Mouse (Mus musculus) urinary bladder, postnatal 14 days (tissue): ENCODE measurements around the gene Tekt5.

Experiments used
- DNase-seq: peaks from one replicate; pipeline ENCODE4 v3.0.0; 2021; ENCODE audit warnings: low spot score

Tekt5 gene

GRCm38 (mm10) chr16:10379531-10379930, 15.8 kb downstream of the Tekt5 start:
- DNase-seq = no peak

DNA sequence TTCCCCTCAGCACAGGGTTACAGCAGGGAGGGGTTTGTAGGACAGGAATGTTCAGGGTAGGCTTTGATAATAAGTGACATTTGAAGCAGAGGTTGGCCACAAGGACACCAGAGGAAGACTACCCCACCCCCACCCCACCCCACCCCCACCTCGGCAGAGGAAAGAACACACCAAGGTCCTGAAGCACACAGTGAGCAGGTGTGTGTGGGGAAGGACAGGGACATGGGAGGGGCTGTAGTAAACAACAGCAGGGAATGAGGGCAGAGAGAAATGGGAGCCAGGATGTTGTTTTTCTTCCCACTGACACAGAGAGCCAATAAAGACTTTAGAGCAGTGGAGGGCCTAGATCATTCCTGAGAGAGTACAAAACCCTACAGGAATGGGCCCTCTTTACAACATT, 18.0 kb downstream of the Tekt5 start:
- DNase-seq = no peak

DNA sequence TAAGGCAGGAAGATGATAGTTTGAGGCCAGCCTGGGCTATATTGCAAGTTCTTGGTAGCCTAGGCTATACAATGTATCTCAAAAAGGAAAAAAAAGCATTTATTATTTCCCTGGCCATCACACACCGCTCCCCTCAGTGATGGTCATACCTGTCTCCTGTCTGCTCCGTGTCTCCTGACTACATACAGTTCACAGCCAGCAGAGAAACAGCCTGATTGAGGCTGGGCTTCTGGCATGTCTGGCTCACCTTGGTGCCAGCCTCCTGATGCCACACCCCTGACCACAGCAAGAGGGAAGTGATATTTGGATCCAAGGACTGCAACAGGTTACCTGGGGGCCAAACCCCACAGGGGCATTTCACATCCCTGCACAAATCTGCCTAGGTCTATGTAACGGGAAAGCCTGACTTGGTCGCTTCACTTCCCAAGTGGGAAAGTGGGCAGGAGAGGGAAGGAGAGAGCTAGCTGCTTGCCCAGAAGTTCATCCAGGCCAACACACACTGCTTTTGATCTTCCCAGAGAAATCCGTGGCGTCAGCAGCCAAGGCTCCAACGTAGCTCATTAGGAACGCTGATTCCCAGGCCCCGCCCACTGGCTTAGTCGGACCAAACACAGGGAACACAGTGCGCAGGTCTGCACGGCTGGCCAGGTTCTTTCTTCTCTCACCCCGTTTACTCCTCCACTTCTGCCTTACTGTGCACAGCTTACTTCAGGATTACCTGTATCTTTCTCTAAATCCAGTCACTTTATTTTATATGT, 20.9 kb downstream of the Tekt5 start:
- peak; percentile 78 for DNase-seq

- no peak for DNase-seq
Observed at GRCm38 (mm10) chr16:10372372-10372771, 22.9 kb downstream of the Tekt5 start.

DNA sequence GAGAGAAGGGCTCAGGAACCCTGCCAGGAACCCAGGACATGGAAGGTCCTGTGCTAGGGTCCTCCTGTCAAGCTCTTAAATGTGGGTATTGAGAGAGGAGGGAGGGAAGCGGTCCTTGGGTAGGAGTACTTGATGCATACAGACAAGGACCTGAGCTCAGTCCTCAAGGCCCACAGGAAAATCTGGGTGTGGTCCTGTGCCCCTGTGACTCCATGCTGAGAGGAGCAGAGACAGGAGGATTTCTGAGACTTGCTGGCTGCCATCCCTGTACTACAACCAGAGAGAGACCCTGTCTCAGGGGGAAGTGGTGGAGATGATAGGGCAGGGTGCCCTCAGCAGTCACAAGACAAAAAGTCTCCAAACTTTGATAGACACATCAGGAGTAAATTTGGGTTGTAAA, 25.3 kb downstream of the Tekt5 start:
- no peak for DNase-seq

- no peak for DNase-seq
Observed at GRCm38 (mm10) chr16:10369468-10369934, 25.8 kb downstream of the Tekt5 start.

- DNase-seq = no peak
Observed at GRCm38 (mm10) chr16:10366240-10367217, 28.8 kb downstream of the Tekt5 start.

DNA sequence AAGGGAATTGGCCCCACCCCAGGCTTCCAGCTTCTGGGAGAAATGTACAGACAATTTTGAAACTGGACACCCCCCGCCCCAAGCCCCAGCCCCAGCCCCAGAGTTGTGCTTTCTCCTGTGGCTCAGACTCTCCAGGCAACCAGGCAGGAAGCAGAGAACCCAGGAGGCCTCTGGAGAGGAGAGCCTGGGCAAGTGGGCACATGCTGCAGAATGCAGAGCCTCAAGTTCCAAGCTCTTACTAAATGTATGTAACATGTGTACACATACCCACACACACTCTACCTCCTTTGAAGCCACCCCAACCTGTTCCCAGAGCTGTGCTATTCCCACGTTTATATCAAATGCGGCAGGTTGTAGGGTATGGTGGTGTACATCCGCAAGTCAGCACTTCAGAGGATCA, 29.5 kb downstream of the Tekt5 start:
- peak; percentile 67 for DNase-seq

GRCm38 (mm10) chr16:10363061-10363460, 32.2 kb downstream of the Tekt5 start:
- no peak for DNase-seq

DNA sequence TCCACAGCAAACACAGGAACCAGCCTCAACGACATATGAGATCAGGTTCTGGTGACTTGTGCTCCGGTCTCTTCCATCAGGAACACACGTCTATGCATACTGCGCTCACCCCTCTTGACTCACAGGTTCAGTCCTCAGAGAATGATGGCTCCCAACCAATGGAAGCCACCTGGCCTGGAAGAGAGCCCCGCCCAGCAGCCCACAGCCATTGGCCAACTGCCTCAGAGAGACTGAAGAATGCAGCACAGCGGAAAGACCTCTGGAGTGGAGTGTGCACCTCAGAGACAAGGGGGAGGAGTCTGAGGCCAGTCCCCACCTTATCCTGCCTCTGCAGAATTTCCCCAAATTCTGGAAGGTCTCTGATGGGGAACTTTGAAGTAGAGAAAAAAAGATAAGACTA, 36.0 kb downstream of the Tekt5 start:
- DNase-seq = no peak

DNA sequence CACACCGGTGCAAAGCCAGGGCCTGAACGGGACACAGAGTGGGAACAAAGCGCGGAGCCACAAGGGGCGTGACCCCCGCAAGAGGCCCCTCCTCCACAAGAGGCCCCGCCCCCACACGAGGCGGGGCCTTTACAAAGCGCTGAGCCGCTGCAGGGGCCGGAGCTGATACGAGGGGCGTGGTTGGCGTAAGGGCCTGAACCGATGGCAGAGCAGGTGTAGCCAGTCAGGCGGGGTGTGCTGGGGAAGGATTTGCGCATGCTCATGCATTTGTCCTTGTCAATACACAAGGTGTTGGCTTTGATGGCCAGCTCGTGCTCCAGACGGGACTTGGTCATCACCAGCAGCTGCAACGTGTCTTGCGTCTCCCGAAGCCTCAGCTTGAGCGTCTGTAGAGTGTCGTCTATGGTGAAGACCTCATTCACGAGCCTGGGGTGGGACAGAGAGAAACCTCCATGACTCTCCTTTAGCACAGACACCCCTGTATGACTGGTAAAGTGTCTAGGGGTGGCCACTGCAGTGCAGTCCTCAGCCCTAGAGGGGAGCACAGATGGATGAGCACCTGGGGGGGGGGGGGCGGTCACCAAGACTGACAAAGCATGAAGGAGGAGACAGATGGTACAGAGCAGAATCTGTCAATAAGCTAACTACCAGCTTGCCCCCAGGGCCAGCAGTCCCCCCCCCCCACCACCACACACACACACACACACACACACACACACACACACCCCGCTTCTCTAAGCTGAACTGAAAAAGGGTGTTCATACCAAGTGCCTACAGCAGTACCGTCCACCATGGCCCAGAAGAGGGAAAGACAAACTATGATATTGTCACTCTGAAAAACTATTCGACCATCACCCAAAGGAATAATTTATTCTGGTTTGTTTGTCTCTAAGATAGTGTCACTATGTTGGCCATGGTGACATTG, 37.0 kb downstream of the Tekt5 start:
- DNase-seq = peak; percentile 82

DNA sequence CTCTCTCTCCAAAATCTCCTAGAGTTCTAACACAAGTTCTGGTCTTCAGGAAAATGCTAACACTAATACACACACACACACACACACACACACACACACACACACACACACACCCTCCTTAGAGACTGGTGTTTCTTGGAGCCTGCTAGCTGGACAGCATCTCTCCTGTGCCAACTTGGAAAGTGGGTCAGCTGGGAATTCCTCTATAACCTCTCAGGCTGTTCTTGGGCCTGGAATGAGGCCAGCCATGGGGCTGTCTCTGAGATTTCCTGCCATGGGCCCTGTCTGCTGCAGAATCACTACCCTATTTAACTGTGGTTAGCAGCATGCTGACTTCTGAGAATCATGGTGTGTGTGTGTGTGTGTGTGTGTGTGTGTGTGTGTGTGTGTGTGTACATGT, 40.3 kb downstream of the Tekt5 start:
- DNase-seq = peak; percentile 48

GRCm38 (mm10) chr16:10351050-10351636, 44.1 kb downstream of the Tekt5 start:
- no peak for DNase-seq

DNA sequence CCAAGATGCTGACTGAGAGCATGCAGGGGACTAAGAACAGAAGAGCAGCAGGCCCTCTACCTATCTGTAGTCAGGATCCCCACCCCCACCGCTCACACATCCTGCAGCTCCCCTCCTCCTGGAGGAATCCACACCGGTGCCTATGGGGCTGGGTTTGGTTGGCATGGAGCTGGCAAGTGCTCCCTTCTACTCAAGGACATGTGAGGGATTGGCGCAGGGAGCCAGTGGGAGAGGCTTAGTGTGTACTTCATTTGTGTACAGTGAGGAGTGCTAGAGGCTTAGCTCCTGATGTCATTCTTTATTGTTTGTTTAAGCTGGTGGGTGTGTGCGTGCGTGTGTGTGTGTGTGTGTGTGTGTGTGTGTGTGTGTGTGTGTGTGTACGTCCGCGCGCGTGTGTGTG, 45.4 kb downstream of the Tekt5 start:
- no peak for DNase-seq

DNA sequence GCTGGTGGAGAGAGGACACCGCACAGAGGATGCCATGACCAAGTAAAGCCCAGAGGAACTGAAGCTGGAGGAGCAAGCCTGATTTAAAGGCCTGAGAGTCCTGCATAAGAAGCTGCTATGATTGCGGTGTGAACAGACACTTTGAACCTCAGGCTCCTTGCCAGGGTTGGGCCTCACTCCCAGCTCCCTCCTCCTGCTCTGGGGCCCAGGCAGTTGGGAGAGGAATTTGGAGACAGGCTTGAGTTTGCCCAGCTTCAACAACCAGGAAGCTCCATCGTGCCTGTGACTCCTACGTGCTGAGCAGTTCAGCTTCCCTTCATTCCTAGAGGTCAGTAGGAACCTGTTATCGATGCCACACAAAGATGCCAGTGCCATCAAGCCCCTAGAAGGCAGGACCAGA, 45.9 kb downstream of the Tekt5 start:
- DNase-seq = peak; percentile 75

GRCm38 (mm10) chr16:10347551-10347950, 47.7 kb downstream of the Tekt5 start:
- peak; percentile 79 for DNase-seq

DNA sequence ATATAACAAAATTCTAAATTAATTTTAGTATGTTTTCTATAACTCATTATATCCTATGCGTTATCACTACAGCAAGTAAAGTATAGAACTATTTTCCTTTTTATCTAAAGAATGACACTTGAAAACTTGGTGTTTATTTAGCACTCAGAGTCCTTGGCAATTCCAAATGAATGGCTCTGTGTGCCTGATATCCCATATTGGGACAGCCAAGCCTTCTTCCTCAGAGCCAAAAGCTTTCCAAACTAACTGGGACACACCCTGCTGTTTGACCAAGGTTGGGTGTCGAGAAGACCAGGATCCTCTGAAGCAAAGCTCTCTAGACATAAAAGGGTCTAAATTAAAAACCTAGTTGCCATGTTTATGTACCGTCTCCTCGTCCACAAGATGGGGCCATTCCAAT, 54.2 kb downstream of the Tekt5 start:
- DNase-seq = no peak

DNA sequence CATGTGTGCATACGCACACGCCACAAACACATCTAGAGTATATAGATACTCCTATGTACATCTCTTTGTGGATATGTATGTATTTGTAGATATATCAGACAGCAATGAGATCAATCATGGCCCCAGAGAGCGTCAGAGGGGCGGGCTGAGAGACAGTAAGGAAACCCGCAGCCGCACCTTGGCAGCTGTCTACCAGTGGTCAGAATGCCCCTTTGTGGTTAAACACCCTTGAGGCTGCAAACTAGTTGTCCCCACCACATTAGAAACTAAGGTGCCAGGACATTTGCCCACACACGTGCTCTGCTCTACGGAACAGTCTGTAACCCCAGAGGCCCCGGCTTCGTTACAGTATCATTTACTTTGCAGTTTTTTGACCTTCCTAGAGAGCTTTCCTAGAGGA, 55.4 kb downstream of the Tekt5 start:
- no peak for DNase-seq

GRCm38 (mm10) chr16:10338601-10339000, 56.7 kb downstream of the Tekt5 start:
- no peak for DNase-seq

DNA sequence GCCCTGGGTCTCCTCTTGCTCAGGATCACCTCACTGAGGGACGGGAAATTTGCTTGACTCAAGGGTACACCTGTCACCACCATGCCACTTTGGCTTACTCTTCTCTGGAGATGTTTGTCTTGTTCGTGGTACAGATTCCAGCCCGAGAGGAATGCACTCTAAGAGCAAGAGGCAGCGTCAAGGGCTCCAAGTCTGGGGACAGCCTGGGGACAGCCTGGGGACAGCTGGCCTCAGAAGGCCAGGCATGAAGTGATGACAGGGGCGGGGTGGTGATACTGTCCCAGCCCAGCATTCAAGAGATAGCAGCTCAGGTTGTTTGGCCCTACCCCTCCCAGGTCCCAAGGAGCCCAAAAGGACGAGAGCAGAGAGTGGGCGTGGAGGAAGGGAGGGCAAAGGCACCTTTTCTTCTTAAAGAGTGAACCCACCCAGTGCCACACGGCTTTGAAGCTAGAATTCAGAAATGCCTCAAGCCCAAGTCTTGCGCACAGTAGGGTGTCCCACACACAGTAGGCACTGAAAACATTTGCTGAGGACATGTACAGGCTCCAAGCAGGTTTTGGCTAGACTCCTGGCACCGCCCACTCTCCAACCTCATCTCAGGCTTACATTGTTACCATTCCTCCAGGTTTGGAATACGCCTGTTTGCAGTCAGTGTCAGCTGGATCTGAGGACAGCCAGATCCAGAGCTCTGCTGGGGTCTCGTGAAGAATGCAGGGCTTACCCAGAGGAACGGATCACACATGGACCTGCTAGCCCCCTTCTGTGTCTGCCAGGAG, 57.7 kb downstream of the Tekt5 start:
- DNase-seq = no peak
